Mouse (Mus musculus): ENCODE results near the gene Kcnj3.

GRCm38 (mm10) chr2:55442006-55442405 is 6.2 kb downstream of the Kcnj3 start:
- TF ChIP-seq POLR2A (IDR thresholded peaks at IDR 0.05; ENCODE audit: extremely low read depth, insufficient read depth, low read length): no peak
- no peak for TF ChIP-seq CTCF (IDR thresholded peaks at IDR 0.05; ENCODE audit: low read depth, low read length)
